Mouse (Mus musculus) bone marrow, adult 2 months (tissue): ENCODE data around the gene Igf2bp3. TPM values are rescaled to one million over a fixed set of nuclear protein-coding genes. Genes with fewer than 3 reads are reported as not detected.
"Not testable (repeated sequence)": the region's sequence is repeated elsewhere in the genome, so short reads cannot be mapped to it uniquely, and the experiment has no call there.

Source experiments
- H3K27ac ChIP-seq: fragments of 200-500 bp; 2 replicates; pipeline ENCODE4 v1.5.1; 2012; ENCODE audit warnings: low read depth, mild to moderate bottlenecking, control low read depth, inconsistent platforms, low read length; ENCODE audit not compliant: control insufficient read depth, poor library complexity, insufficient read depth
- H3K4me1 ChIP-seq: fragments of 200-500 bp; 2 replicates; pipeline ENCODE4 v1.6.1; 2011; ENCODE audit warnings: low read length; ENCODE audit not compliant: control insufficient read depth, insufficient read depth
- H3K4me3 ChIP-seq: fragments of 200-500 bp; replicated peaks from 2 replicates; pipeline ENCODE3; 2011; ENCODE audit warnings: mild to moderate bottlenecking, low read depth, low read length, control low read depth; ENCODE audit not compliant: control insufficient read depth
- CTCF ChIP-seq: fragments of 200-500 bp; IDR thresholded peaks from 2 replicates; pipeline ENCODE4 v1.5.1; 2011; ENCODE audit warnings: low read length, control low read depth; ENCODE audit not compliant: control insufficient read depth, insufficient read depth
- POLR2A ChIP-seq: fragments of 200-500 bp; IDR thresholded peaks from 2 replicates; pipeline ENCODE4 v1.6.1; 2011; ENCODE audit warnings: low read depth, mild to moderate bottlenecking, control low read depth, low read length, borderline replicate concordance; ENCODE audit not compliant: control insufficient read depth
- WGBS: fragments of 180-500 bp; shearing (Covaris S2); methylation state at CpG from one replicate; pipeline ENCODE4 v1.1.7; 2018; 5-methylcytosine and 5-hydroxymethylcytosine counted together
- polyA plus RNA-seq: library from polyadenylated mRNA; stranded (reverse); fragments of >200 nt; gene quantifications from 2 replicates; pipeline ENCODE4 v1.2.4, GENCODE M21; 2011; ENCODE audit warnings: low replicate concordance; ENCODE audit not compliant: missing spikeins, insufficient read depth, insufficient read length

The Igf2bp3 gene
- polyA plus RNA-seq: 0.31 and 2.7 TPM in 2 replicates

DNA sequence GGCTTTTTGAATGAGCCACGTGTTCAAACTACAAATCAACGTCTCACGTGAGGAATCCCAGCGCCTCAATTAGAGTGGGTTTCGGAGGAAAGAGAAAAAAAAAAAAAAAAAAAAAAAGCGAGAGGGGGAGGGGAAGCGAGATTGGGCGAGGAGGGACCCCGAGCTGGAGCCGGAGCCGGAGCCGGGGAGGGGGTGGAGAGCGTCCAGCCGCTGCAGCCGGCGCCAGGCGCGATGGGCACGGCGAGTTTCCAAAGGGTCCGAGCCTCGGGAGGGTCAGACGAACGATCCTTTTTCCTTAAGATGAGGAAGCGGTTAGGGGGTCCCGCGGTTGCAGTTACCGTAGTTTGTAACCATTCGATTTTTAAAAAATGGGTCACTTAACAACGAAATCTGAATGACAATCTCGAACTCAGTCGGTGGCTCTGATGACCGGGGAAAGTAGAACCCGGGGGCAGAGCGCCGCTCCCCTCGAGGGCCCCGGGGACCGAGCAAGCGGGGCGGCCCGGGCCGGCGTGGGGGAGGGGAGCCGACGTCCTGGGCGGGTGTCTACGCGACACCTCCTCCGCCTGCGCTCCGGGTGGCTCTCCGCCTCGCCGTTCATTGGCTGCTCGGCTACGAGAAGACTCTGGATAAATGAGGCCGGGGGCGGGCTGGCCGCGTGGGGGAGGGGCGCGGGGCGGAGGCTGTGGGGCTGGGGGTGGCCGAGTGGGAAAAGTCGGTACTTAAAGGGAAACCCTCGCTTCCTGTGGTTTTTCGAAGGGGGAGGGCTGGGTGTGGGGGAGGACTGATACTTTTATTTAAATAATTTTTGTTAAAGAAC lies at the start of gene Igf2bp3:
Gene Igf2bp3, minus strand, starts transcription at position 30 of the 820 bp plus-strand sequence.
- WGBS: under 1% methylated on average over 67 of the region's 68 CpGs
- Histone ChIP-seq H3K27ac (no peak within 1 kb of the TSS; the same call in 1 of the 2 replicates), H3K4me3 (peak within 1 kb of the TSS; percentile 31), H3K4me1 (no peaks in the 10 kb centered on the region; the same call in 1 of the 2 replicates)
- TF ChIP-seq POLR2A (no peak), CTCF (no peak)

DNA sequence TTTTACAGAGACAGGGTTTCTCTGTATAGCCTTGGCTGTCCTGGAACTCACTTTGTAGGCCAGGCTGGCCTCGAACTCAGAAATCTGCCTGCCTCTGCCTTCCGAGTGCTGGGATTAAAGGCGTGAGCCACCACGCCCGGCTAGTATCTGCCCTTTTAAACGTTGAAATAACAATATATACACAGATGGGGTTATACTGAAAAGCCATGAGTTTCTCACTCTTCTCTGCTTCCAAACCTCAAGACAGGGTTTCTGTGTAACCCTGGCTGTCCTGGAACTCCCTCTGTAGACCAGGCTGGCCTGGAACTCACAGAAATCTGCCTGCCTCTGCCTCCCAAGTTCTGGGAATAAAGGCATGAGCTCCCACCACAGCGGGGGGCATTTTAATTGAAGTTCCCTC lies 49.7 kb upstream of the Igf2bp3 start:
- not testable (repeated sequence) for H3K4me3 ChIP-seq, H3K27ac ChIP-seq, H3K4me1 ChIP-seq
- 73% methylated on average over 7 of the region's 7 CpGs for WGBS

DNA sequence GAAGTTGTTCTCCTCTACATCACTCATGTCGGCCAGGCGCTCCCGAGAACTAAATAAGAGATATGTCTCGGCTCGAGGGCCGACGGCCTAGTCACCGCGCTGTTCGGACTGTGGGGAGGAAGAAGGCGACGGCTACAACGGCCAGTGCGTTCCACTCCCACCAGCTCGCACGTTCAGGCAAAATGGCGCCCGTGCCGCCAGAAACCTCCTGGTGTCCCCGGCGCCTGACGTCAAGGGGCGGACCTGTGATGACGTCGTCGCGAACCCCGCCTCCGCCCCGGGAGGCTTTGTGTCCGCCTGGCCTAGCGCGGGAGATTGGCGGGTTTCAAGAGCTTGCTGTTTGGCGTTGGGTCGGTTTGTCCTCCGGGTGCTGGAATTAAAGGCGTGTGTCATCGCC lies 49.1 kb upstream of the Igf2bp3 start, which contains the start of gene Tra2a:
Gene Tra2a, minus strand, starts transcription at position 187 of the 397 bp plus-strand sequence.
- TF ChIP-seq CTCF: no peak
- peak; percentile 98 for TF ChIP-seq POLR2A
- Histone ChIP-seq H3K4me1 (no peaks in the 10 kb centered on the region; the same call in 1 of the 2 replicates), H3K27ac (peak within 1 kb of the TSS; percentile 99), H3K4me3 (peak within 1 kb of the TSS; percentile 91)
- under 1% methylated on average over 39 of the region's 39 CpGs for WGBS

DNA sequence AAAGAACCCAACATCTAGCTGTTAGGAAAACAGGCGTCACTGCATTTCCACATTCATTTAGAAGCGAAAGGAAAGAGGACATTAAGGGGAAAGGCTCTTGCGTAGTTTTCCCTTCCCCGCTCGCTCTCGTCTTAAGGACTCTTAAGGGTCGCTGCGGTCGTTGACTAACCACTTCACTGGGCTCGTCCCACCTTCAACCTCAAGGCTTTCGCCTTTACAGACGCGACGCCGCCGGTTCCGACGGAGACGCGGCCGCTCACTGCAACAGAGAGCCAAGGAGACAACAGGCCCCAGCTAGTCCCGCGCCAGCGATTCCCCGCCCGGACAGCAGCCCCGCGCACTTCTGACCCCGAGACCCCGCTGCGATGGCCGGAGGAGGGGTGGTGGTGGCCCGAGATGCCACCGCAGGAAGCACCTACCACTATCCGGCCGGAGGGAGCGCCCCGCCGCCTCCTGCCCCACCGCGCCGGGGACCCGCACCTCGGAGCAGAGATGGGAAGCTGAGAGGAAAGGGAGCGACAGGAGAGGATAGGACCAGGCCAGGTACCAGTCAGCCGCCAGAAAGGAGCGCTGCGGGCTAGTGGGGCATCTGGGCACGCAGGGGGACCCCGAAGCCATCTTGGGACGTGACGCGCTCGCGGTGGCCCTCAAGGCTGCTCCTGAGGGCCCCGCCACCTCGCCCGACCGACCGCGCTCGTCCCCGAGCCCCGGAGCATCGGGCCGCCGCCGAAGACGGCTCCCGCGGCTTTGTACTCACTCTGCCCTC lies 48.5 kb upstream of the Igf2bp3 start:
- WGBS: under 1% methylated on average over 71 of the region's 71 CpGs
- Histone ChIP-seq H3K4me3 (peak overlapping the region; percentile 91), H3K27ac (peak overlapping the region; percentile 99), H3K4me1 (no peaks in the 10 kb centered on the region; the same call in 1 of the 2 replicates)
- no peak for TF ChIP-seq CTCF
- TF ChIP-seq POLR2A: 0 out of 2 replicates have a peak, but pooled peaks have one; percentile 21

DNA sequence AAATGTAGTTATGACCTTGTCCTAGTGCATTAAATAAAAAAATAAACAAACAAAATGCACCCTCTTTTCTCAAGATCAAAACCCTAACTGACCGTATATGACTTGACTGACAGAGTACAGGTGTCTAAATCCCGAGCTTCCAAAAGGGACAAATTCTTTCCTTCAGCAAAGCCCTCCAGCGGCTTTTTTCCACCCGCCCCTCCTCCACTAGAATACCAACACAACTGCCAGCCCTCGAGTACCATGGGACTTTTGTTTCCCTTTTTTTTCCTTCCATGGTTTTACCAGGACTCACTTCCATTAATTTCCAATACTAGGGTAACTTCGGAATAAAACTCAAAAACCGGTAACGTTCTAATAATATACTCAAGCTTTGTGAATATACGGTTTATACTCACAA lies 47.7 kb upstream of the Igf2bp3 start:
- TF ChIP-seq CTCF (no peak), POLR2A (no peak)
- WGBS: 3% methylated on average over 9 of the region's 9 CpGs
- peaks cover 1% of the 10 kb centered on the region; the same call in 1 of the 2 replicates for H3K4me1 ChIP-seq
- no peak overlapping the region for H3K27ac ChIP-seq
- peak overlapping the region; percentile 91 for H3K4me3 ChIP-seq

DNA sequence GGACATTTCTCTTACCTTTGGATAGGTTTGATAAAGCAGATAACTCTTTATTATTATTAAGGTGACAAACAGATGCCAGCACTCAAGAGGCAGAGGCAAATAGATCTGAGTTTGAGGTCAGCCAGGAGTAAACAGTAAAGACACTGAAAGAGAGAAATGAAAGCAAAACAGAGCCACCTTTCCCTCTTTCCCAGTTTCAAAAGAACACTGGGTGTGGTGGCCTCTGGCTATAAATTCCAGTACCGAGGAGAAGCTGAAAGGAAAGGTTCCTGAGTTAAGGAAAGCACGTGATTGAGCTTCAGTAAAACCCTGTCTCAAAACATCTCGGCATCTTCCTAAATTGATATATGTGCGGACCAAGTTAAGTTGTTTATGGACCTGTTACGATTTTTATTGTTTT lies 45.0 kb upstream of the Igf2bp3 start:
- Histone ChIP-seq H3K27ac (no peak overlapping the region), H3K4me3 (no peak overlapping the region), H3K4me1 (peaks cover 1% of the 10 kb centered on the region; the same call in 1 of the 2 replicates)
- TF ChIP-seq CTCF: no peak
- no peak for TF ChIP-seq POLR2A
- WGBS: 64% methylated on average over 5 of the region's 5 CpGs

DNA sequence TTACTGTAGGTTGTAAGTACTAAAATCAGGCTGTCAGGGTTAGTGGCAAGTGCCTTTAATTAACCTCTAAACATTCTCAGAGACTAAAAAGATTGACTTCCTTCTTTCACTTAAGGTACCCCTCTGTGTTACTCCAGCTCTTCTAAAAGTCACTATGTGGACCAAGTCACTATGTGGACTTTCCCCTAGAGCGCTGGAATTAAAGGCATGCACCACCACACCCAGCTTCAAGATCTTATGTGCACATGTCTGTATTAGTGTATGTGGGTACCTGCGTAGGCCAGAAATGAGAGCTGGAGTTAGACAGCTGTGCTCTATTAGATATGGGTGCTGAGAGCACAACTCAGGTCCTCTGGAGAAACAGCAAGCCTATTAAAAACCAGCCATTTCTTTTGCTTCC lies 43.1 kb upstream of the Igf2bp3 start:
- H3K4me1 ChIP-seq: peaks cover 1% of the 10 kb centered on the region; the same call in 1 of the 2 replicates
- 86% methylated on average over 2 of the region's 2 CpGs for WGBS

DNA sequence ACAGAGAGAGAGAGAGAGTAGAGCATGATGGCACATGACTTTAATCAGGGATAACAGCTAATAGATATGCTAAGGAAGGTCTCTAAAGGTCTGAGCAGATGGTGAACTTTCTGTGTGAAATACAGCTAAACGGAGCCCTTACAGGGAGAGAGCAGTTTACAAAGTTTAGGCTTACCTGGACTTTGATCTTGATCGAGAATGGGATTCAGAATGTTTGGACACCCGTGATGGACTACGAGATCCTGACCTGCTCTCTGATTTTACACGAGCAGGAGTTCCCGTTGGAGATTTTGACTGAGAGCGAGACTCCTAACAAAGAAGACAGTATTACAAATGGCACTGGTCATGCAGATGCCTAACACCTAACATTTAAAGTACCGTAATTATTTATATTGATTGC lies 37.5 kb upstream of the Igf2bp3 start:
- Histone ChIP-seq H3K4me3 (no peak overlapping the region), H3K27ac (no peak overlapping the region), H3K4me1 (no peaks in the 10 kb centered on the region)
- TF ChIP-seq CTCF (no peak), POLR2A (no peak)
- 93% methylated on average over 8 of the region's 8 CpGs for WGBS

More for the DNA sequence above, 43.1 kb upstream of the Igf2bp3 start:
- TF ChIP-seq CTCF: no peak
- no peak for TF ChIP-seq POLR2A
- H3K4me3 ChIP-seq: no peak overlapping the region
- no peak overlapping the region for H3K27ac ChIP-seq
